Mouse (Mus musculus) heart, embryonic 11.5 days (tissue): ENCODE results near the gene Hist1h2bc. TPM values are rescaled to one million over a fixed set of nuclear protein-coding genes. Genes with fewer than 3 reads are reported as not detected.
"Not testable (repeated sequence)": the region's sequence is repeated elsewhere in the genome, so short reads cannot be mapped to it uniquely, and the experiment has no call there.

Experiments
- ATAC-seq: fragments of 200-750 bp; cut with Nextera tagmentation; replicated peaks from 2 replicates; pipeline ENCODE4 v1.8.0; 2017; ENCODE audit warnings: moderate library complexity; ENCODE audit not compliant: insufficient number of reproducible peaks, low FRiP score, low TSS enrichment
- H3K27ac ChIP-seq: fragments of 300-500 bp; sonication (generic); 2 replicates; pipeline ENCODE4 v1.5.1; 2014; ENCODE audit warnings: mild to moderate bottlenecking, low read depth, low read length
- H3K27me3 ChIP-seq: fragments of 300-500 bp; sonication (generic); 2 replicates; pipeline ENCODE4 v1.6.1; 2014; ENCODE audit warnings: mild to moderate bottlenecking, low read length, mixed read lengths; ENCODE audit not compliant: control insufficient read depth, insufficient read depth
- H3K36me3 ChIP-seq: fragments of 300-500 bp; sonication (generic); 2 replicates; pipeline ENCODE4 v1.6.1; 2014; ENCODE audit warnings: mild to moderate bottlenecking, low read length, moderate library complexity, mixed read lengths; ENCODE audit not compliant: control insufficient read depth, insufficient read depth
- H3K4me1 ChIP-seq: fragments of 300-500 bp; sonication (generic); 2 replicates; pipeline ENCODE4 v1.6.1; 2014; ENCODE audit warnings: low read length; ENCODE audit not compliant: control insufficient read depth, insufficient read depth
- H3K4me2 ChIP-seq: fragments of 300-500 bp; sonication (generic); 2 replicates; pipeline ENCODE4 v1.6.1; 2014; ENCODE audit warnings: mild to moderate bottlenecking, moderate library complexity
- H3K4me3 ChIP-seq: fragments of 300-500 bp; sonication (generic); 2 replicates; pipeline ENCODE4 v1.5.1; 2014; ENCODE audit warnings: low read depth, low read length
- H3K9ac ChIP-seq: fragments of 300-500 bp; sonication (generic); 2 replicates; pipeline ENCODE4 v1.6.1; 2014; ENCODE audit warnings: mild to moderate bottlenecking, low read depth, low read length, moderate library complexity
- H3K9me3 ChIP-seq: fragments of 300-500 bp; sonication (generic); replicated peaks from 2 replicates; pipeline ENCODE4 v1.6.1; 2016; ENCODE audit warnings: low read length; ENCODE audit not compliant: control insufficient read depth
- WGBS: fragments of 180-500 bp; shearing (Covaris S2); extraction: QIAGEN DNeasy Blood & Tissue Kit; methylation state at CpG from one replicate; pipeline ENCODE4 v1.1.7; 2014; ENCODE audit not compliant: insufficient replicate concordance; 5-methylcytosine and 5-hydroxymethylcytosine counted together
- polyA plus RNA-seq: library from polyadenylated mRNA; unstranded; fragments of >200 nt; fragmentation: Nextera tagmentation; extraction: Ambion mirVana; gene quantifications from 2 replicates; pipeline ENCODE4 v1.2.1, GENCODE M21; 2014

Hist1h2bc gene
- polyA plus RNA-seq, 1 experiment from 2014 or later = 31.3 TPM

- H3K9ac ChIP-seq, H3K36me3 ChIP-seq, H3K4me3 ChIP-seq, H3K4me2 ChIP-seq, H3K9me3 ChIP-seq, ATAC-seq, H3K4me1 ChIP-seq, H3K27me3 ChIP-seq, H3K27ac ChIP-seq: not testable (repeated sequence)
- 68% methylated on average over 2 of the region's 2 CpGs for WGBS
Observed at GRCm38 (mm10) chr13:23702801-23703200, 18.8 kb downstream of the Hist1h2bc start.

DNA sequence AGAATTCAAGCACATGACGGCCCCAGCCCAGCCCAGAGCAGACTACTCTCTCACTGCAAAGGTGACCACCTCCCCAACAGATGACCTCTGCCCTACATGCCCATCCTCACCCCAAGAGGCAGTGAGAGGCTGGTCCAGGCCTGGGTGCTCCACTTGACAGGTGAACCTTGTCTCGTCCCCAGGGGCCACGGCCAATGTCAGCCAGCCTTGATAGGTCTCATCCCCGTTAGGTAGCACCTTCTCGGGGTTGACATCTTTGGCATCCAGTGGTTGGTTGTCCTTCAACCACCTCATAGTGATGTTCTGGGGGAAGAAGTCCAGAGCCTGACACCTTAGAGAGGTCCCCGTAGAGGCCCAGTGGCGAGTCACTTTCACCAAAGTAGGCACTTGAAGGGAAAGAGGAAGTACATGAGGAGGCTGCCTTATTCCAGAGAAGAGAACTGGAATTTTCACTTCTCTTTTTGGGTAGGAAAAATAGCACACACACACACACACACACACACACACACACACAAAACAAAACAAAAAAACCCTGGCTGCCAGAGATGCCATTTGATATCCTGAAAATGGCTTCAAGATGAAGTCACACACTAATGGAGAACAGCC is 21.9 kb downstream of the Hist1h2bc start:
- H3K4me2 ChIP-seq = no peak overlapping the region
- ATAC-seq = no peak
- 76% methylated on average over 7 of the region's 7 CpGs for WGBS
- H3K4me3 ChIP-seq = no peak overlapping the region
- no peaks in the 10 kb centered on the region for H3K36me3 ChIP-seq
- H3K9ac ChIP-seq = no peak overlapping the region
- H3K27ac ChIP-seq = no peak overlapping the region
- H3K27me3 ChIP-seq = no peaks in the 10 kb centered on the region
- H3K4me1 ChIP-seq = 0 out of 2 replicates have a peak, but pooled peaks cover 8% of the 10 kb centered on the region
- no peaks in the 10 kb centered on the region for H3K9me3 ChIP-seq

DNA sequence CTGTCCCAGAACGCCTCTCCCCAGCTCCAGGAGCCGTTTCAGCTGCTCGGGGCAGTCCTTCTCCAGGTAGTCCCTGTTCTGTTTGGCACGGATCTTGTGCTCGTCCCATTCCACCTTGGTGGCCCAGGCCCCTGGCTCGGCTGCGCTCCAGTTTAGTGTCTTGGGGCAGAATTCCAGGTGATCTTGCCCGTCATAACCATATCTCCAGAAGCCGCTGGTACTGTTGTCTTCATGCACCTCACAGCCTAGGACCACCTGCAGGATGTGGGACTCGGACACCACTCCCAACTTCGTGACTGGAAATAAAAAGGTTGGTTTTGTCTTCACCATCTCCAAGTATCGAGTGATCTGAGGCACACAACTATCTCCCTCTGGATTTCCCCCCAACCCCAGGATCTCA is 22.8 kb downstream of the Hist1h2bc start:
- 89% methylated on average over 12 of the region's 12 CpGs for WGBS
- ATAC-seq = no peak
- 0 out of 2 replicates have a peak, but pooled peaks cover 9% of the 10 kb centered on the region for H3K4me1 ChIP-seq
- H3K27me3 ChIP-seq = no peaks in the 10 kb centered on the region
- H3K27ac ChIP-seq = no peak overlapping the region
- H3K4me3 ChIP-seq = no peak overlapping the region
- no peak overlapping the region for H3K9ac ChIP-seq
- no peaks in the 10 kb centered on the region for H3K9me3 ChIP-seq
- H3K36me3 ChIP-seq = no peaks in the 10 kb centered on the region
- H3K4me2 ChIP-seq = no peak overlapping the region

GRCm38 (mm10) chr13:23708041-23708440 is 24.0 kb downstream of the Hist1h2bc start:
- ATAC-seq = no peak
- Histone ChIP-seq H3K27me3 (no peaks in the 10 kb centered on the region), H3K4me1 (0 out of 2 replicates have a peak, but pooled peaks cover 9% of the 10 kb centered on the region), H3K4me2 (no peak overlapping the region), H3K4me3 (no peak overlapping the region), H3K9ac (no peak overlapping the region), H3K36me3 (no peaks in the 10 kb centered on the region), H3K9me3 (no peaks in the 10 kb centered on the region), H3K27ac (0 out of 2 replicates have a peak overlapping the region, but pooled peaks have one; percentile 57)
- WGBS = 78% methylated on average over 4 of the region's 4 CpGs

GRCm38 (mm10) chr13:23708654-23709053 is 24.7 kb downstream of the Hist1h2bc start:
- H3K9ac ChIP-seq = no peak overlapping the region
- H3K27me3 ChIP-seq = no peaks in the 10 kb centered on the region
- no peaks in the 10 kb centered on the region for H3K9me3 ChIP-seq
- no peak overlapping the region for H3K4me2 ChIP-seq
- no peak for ATAC-seq
- H3K4me1 ChIP-seq = 0 out of 2 replicates have a peak, but pooled peaks cover 9% of the 10 kb centered on the region
- WGBS = 49% methylated on average over 4 of the region's 4 CpGs
- H3K4me3 ChIP-seq = no peak overlapping the region
- no peaks in the 10 kb centered on the region for H3K36me3 ChIP-seq
- peak overlapping the region; percentile 57; the same call in 1 of the 2 replicates for H3K27ac ChIP-seq

- no peaks in the 10 kb centered on the region for H3K36me3 ChIP-seq
- no peak overlapping the region for H3K27ac ChIP-seq
- H3K9me3 ChIP-seq = no peaks in the 10 kb centered on the region
- H3K9ac ChIP-seq = peak overlapping the region; percentile 71
- WGBS = 35% methylated on average over 11 of the region's 15 CpGs
- peak overlapping the region; percentile 42 for H3K4me3 ChIP-seq
- H3K27me3 ChIP-seq = no peaks in the 10 kb centered on the region
- 0 out of 2 replicates have a peak, but pooled peaks cover 9% of the 10 kb centered on the region for H3K4me1 ChIP-seq
- peak overlapping the region; percentile 71 for H3K4me2 ChIP-seq
- no peak for ATAC-seq
Observed at GRCm38 (mm10) chr13:23709714-23710373, 25.8 kb downstream of the Hist1h2bc start.

DNA sequence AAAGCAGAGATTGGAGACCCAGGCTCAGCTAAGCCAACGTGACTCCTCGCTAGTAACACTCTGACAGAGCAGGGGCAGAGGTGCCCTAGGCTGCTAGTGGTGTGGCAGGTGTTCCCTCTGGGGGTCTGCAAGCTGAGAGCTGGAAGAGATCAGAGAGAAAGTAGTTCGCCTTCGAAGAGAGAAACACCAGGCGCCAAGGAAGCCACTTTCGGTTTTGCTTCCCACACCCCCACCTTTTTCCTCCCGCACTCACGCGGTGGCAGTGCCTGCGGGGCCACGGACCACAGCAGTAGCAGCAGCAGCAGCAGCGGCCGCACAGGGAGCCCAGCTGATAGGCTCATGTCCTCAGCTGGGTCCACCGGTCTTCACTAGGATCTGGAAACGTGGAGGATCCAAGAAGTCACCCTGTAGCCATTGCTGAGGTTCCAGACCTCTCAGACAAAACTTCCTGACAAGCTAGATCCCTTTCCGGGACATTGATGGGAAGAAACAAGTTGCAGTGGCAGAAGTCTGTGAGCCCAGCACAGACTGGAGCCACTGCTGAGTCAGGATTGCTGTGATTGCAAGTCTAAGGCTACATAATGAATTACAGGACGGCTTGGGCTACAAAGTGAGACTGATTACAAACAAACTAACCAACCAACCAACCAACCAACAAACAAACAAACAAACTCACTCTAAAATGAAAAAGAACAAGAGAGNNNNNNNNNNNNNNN is 26.5 kb downstream of the Hist1h2bc start, which contains the start of gene Hfe:
TSS of gene Hfe (minus strand) at position 481 of the 716 bp plus-strand sequence.
- ATAC-seq = no peak
- Histone ChIP-seq H3K9me3 (no peaks in the 10 kb centered on the region), H3K4me1 (0 out of 2 replicates have a peak, but pooled peaks cover 9% of the 10 kb centered on the region), H3K9ac (peak within 1 kb of the TSS; percentile 71), H3K4me2 (peak within 1 kb of the TSS; percentile 71), H3K27ac (0 out of 2 replicates have a peak within 1 kb of the TSS, but pooled peaks have one; percentile 41), H3K4me3 (peak within 1 kb of the TSS; percentile 42), H3K27me3 (no peaks in the 10 kb centered on the region), H3K36me3 (no peaks in the 10 kb centered on the region)
- WGBS = 3% methylated on average over 17 of the region's 17 CpGs

DNA sequence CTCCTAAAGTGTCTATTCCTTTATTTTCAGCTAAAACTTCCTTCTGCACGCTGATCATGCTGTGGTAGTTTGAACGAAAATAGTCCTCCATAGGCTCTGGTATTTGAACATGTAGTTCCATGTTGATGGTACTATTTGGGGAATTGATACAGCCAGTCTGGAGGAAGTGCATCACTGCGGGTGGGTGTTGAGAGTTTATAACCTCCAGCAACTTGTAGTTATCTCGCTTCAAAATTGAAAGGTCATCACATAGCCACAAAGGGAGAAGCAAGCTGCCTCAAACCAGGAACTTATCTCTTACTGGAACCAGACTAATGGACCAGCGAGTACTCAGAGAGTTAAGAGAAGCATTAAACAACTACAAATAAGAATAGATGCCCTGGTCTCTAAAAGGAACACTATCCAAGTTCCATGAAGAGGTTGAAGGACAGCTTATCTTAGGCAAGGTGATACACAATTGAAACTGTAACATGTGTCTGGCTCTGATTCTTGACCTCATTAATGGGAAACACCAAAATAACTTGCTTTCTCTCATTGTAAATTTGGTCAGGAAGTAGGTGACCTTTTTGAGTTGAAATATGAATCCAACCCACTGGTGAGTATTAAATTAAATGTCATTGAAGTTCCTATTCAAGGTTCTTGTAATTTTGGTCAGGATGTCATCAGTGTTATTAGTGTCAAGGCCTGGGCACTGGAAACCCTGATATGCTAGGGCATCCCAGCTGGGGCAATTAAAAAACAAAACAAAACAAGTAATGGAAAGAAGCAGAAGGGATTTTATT is 32.5 kb downstream of the Hist1h2bc start:
- 59% methylated on average over 5 of the region's 5 CpGs for WGBS
- no peak overlapping the region for H3K4me2 ChIP-seq
- H3K9me3 ChIP-seq = no peaks in the 10 kb centered on the region
- no peak overlapping the region for H3K9ac ChIP-seq
- peaks cover 4% of the 10 kb centered on the region; the same call in 1 of the 2 replicates for H3K4me1 ChIP-seq
- no peak for ATAC-seq
- H3K27me3 ChIP-seq = no peaks in the 10 kb centered on the region
- H3K4me3 ChIP-seq = no peak overlapping the region
- no peak overlapping the region for H3K27ac ChIP-seq
- no peaks in the 10 kb centered on the region for H3K36me3 ChIP-seq
